Mouse (Mus musculus): ENCODE data around the gene P2rx2. TPM values are rescaled to one million over a fixed set of nuclear protein-coding genes. Genes with fewer than 3 reads are reported as not detected.

The P2rx2 gene
- polyA plus RNA-seq, 1 experiment from 2014 or later = not detected

GRCm38 (mm10) chr5:110347006-110347405 lies 4.0 kb upstream of the P2rx2 start:
- WGBS (ENCODE audit: insufficient replicate concordance) = 45% methylated on average over 8 of the region's 8 CpGs

DNA sequence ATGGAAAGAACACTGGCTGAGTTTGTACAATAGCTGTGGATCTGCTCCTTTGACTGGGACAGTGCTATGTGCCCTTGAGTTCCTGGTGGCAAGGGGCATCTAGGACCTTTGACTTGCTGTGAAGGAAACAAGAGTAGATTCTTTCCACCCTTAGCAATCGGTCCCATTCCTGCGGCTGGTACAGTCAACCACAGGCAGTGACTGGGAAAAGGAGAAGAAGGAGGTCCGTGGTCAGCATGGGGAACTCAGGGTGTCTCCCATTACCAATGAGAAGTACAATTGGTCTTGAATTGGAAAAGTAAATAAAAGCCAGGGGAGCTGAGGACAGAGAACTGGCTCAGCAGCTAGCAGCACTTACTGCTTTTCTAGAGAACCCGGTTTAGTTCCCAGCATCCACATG lies 2.5 kb upstream of the P2rx2 start:
- no peak overlapping the region for H3K4me2 ChIP-seq (ENCODE audit: low read depth, low read length)
- ATAC-seq (ENCODE audit: low read depth) = no peak
- peaks cover 25% of the 10 kb centered on the region for H3K27me3 ChIP-seq (ENCODE audit: control insufficient read depth, insufficient read depth, low read depth, low read length)
- 36% methylated on average over 4 of the region's 4 CpGs for WGBS (ENCODE audit: insufficient replicate concordance)
- H3K4me3 ChIP-seq (ENCODE audit: low read depth, low read length) = no peak overlapping the region
- no peaks in the 10 kb centered on the region for H3K36me3 ChIP-seq (ENCODE audit: control insufficient read depth, insufficient read depth)
- H3K9ac ChIP-seq (ENCODE audit: low read depth, low read length) = no peak overlapping the region
- no peaks in the 10 kb centered on the region for H3K9me3 ChIP-seq (replicated peaks; ENCODE audit: control insufficient read depth, low read length)
- H3K4me1 ChIP-seq (ENCODE audit: control insufficient read depth, low read depth, low read length) = no peaks in the 10 kb centered on the region; the same call in 1 of the 2 replicates
- H3K27ac ChIP-seq (ENCODE audit: low read length) = no peak overlapping the region

More at GRCm38 (mm10) chr5:110347006-110347405, 4.0 kb upstream of the P2rx2 start:
- no peaks in the 10 kb centered on the region for H3K9me3 ChIP-seq (replicated peaks; ENCODE audit: control insufficient read depth, low read length)
- no peak for ATAC-seq (ENCODE audit: low read depth)
- no peak overlapping the region for H3K4me2 ChIP-seq (ENCODE audit: low read depth, low read length)
- no peak overlapping the region for H3K4me3 ChIP-seq (ENCODE audit: low read depth, low read length)
- no peaks in the 10 kb centered on the region for H3K36me3 ChIP-seq (ENCODE audit: control insufficient read depth, insufficient read depth)
- H3K27me3 ChIP-seq (ENCODE audit: control insufficient read depth, insufficient read depth, low read depth, low read length) = peaks cover 19% of the 10 kb centered on the region
- H3K4me1 ChIP-seq (ENCODE audit: control insufficient read depth, low read depth, low read length) = no peaks in the 10 kb centered on the region; the same call in 1 of the 2 replicates
- no peak overlapping the region for H3K27ac ChIP-seq (ENCODE audit: low read length)
- H3K9ac ChIP-seq (ENCODE audit: low read depth, low read length) = no peak overlapping the region

- Histone ChIP-seq H3K4me3 (ENCODE audit: low read depth, low read length) (no peak within 1 kb of the TSS), H3K9ac (ENCODE audit: low read depth, low read length) (no peak within 1 kb of the TSS), H3K36me3 (ENCODE audit: control insufficient read depth, insufficient read depth) (no peaks in the 10 kb centered on the region), H3K4me1 (ENCODE audit: control insufficient read depth, low read depth, low read length) (no peaks in the 10 kb centered on the region; the same call in 1 of the 2 replicates), H3K4me2 (ENCODE audit: low read depth, low read length) (no peak within 1 kb of the TSS), H3K27me3 (ENCODE audit: control insufficient read depth, insufficient read depth, low read depth, low read length) (peaks cover 25% of the 10 kb centered on the region), H3K9me3 (replicated peaks; ENCODE audit: control insufficient read depth, low read length) (no peaks in the 10 kb centered on the region), H3K27ac (ENCODE audit: low read length) (no peak within 1 kb of the TSS)
- no peak for ATAC-seq (ENCODE audit: low read depth)
- WGBS (ENCODE audit: insufficient replicate concordance) = 60% methylated on average over 4 of the region's 4 CpGs
Measured at GRCm38 (mm10) chr5:110344524-110344923, 1.5 kb upstream of the P2rx2 start, which contains the start of gene Lrcol1. Gene Lrcol1 (plus strand): TSS chr5:110344730.

GRCm38 (mm10) chr5:110338792-110339191 lies 4.2 kb downstream of the P2rx2 start:
- no peak overlapping the region for H3K4me2 ChIP-seq (ENCODE audit: low read depth, low read length)
- H3K4me3 ChIP-seq (ENCODE audit: low read depth, low read length) = no peak overlapping the region
- 83% methylated on average over 2 of the region's 2 CpGs for WGBS (ENCODE audit: insufficient replicate concordance)
- peaks cover 28% of the 10 kb centered on the region for H3K36me3 ChIP-seq (ENCODE audit: control insufficient read depth, insufficient read depth)
- H3K9me3 ChIP-seq (replicated peaks; ENCODE audit: control insufficient read depth, low read length) = no peaks in the 10 kb centered on the region
- no peak for ATAC-seq (ENCODE audit: low read depth)
- H3K27me3 ChIP-seq (ENCODE audit: control insufficient read depth, insufficient read depth, low read depth, low read length) = peaks cover 23% of the 10 kb centered on the region
- no peak overlapping the region for H3K9ac ChIP-seq (ENCODE audit: low read depth, low read length)
- H3K4me1 ChIP-seq (ENCODE audit: control insufficient read depth, low read depth, low read length) = no peaks in the 10 kb centered on the region; the same call in 1 of the 2 replicates
- no peak overlapping the region for H3K27ac ChIP-seq (ENCODE audit: low read length)

- Histone ChIP-seq H3K4me2 (ENCODE audit: low read depth, low read length) (no peak overlapping the region), H3K9me3 (replicated peaks; ENCODE audit: control insufficient read depth, low read length) (no peaks in the 10 kb centered on the region), H3K27me3 (ENCODE audit: control insufficient read depth, insufficient read depth, low read depth, low read length) (no peaks in the 10 kb centered on the region), H3K9ac (ENCODE audit: low read depth, low read length) (no peak overlapping the region), H3K4me3 (ENCODE audit: low read depth, low read length) (no peak overlapping the region), H3K27ac (ENCODE audit: low read length) (no peak overlapping the region), H3K4me1 (ENCODE audit: control insufficient read depth, low read depth, low read length) (no peaks in the 10 kb centered on the region), H3K36me3 (ENCODE audit: control insufficient read depth, insufficient read depth) (peaks cover 60% of the 10 kb centered on the region)
- ATAC-seq (ENCODE audit: low read depth) = no peak
- 54% methylated on average over 3 of the region's 3 CpGs for WGBS (ENCODE audit: insufficient replicate concordance)
Measured at GRCm38 (mm10) chr5:110330508-110330907, 12.5 kb downstream of the P2rx2 start.

- H3K36me3 ChIP-seq (ENCODE audit: control insufficient read depth, insufficient read depth) = peaks cover 42% of the 10 kb centered on the region
- no peak overlapping the region for H3K4me3 ChIP-seq (ENCODE audit: low read depth, low read length)
- no peak for ATAC-seq (ENCODE audit: low read depth)
- H3K4me2 ChIP-seq (ENCODE audit: low read depth, low read length) = no peak overlapping the region
- no peak overlapping the region for H3K27ac ChIP-seq (ENCODE audit: low read length)
- H3K9ac ChIP-seq (ENCODE audit: low read depth, low read length) = no peak overlapping the region
- no peaks in the 10 kb centered on the region for H3K27me3 ChIP-seq (ENCODE audit: control insufficient read depth, insufficient read depth, low read depth, low read length)
- no peaks in the 10 kb centered on the region for H3K4me1 ChIP-seq (ENCODE audit: control insufficient read depth, low read depth, low read length)
- no peaks in the 10 kb centered on the region for H3K9me3 ChIP-seq (replicated peaks; ENCODE audit: control insufficient read depth, low read length)
- 72% methylated on average over 3 of the region's 3 CpGs for WGBS (ENCODE audit: insufficient replicate concordance)
Measured at GRCm38 (mm10) chr5:110313127-110313526, 29.9 kb downstream of the P2rx2 start.

DNA sequence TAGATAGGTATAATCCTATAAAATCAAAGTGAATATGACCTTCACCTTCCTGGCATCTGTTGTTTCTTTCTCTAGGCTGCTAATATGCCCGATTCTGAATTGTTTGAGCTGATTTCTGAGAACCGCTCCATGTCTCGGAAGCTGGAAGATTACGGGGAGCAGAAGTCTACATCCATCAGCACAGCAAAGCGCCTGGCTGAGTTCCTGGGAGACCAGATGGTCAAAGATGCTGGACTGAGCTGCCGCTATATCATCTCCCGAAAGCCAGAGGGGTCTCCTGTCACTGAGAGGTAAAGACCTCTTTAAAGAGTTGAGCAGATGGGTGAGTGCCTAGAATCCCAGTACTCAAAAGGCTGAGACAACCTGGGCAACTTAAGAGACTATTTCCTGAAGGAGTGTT lies 34.2 kb downstream of the P2rx2 start:
- H3K27me3 ChIP-seq (ENCODE audit: control insufficient read depth, insufficient read depth, low read depth, low read length) = no peaks in the 10 kb centered on the region
- no peak overlapping the region for H3K4me3 ChIP-seq (ENCODE audit: low read depth, low read length)
- no peak overlapping the region for H3K9ac ChIP-seq (ENCODE audit: low read depth, low read length)
- H3K9me3 ChIP-seq (replicated peaks; ENCODE audit: control insufficient read depth, low read length) = no peaks in the 10 kb centered on the region
- H3K4me1 ChIP-seq (ENCODE audit: control insufficient read depth, low read depth, low read length) = no peaks in the 10 kb centered on the region
- no peak for ATAC-seq (ENCODE audit: low read depth)
- no peak overlapping the region for H3K4me2 ChIP-seq (ENCODE audit: low read depth, low read length)
- H3K36me3 ChIP-seq (ENCODE audit: control insufficient read depth, insufficient read depth) = peaks cover 64% of the 10 kb centered on the region
- 77% methylated on average over 7 of the region's 7 CpGs for WGBS (ENCODE audit: insufficient replicate concordance)
- H3K27ac ChIP-seq (ENCODE audit: low read length) = no peak overlapping the region

DNA sequence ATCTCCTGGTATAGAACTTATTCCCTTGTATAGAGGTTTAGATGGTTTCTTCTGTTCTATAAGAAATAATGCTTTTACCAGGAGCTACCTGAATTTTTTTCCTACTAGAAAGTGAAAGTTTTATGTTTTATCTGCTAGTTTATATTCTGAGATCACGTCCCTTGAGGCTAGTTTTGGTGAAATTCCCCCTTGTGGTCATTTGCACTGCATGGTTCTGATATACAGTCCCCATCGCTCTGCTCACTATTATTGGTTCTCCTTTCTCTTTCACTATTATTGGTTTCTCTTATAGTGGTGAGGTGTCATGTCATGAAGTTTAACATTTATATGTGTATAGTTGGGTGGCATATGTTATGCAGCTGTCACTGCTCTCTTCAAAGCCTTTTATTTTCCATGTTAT lies 42.4 kb downstream of the P2rx2 start:
- H3K4me1 ChIP-seq (ENCODE audit: control insufficient read depth, low read depth, low read length) = no peaks in the 10 kb centered on the region
- H3K27ac ChIP-seq (ENCODE audit: low read length) = no peak overlapping the region
- H3K4me3 ChIP-seq (ENCODE audit: low read depth, low read length) = no peak overlapping the region
- no peak for ATAC-seq (ENCODE audit: low read depth)
- no peaks in the 10 kb centered on the region for H3K9me3 ChIP-seq (replicated peaks; ENCODE audit: control insufficient read depth, low read length)
- peaks cover 71% of the 10 kb centered on the region for H3K36me3 ChIP-seq (ENCODE audit: control insufficient read depth, insufficient read depth)
- H3K27me3 ChIP-seq (ENCODE audit: control insufficient read depth, insufficient read depth, low read depth, low read length) = no peaks in the 10 kb centered on the region
- 83% methylated on average over 2 of the region's 2 CpGs for WGBS (ENCODE audit: insufficient replicate concordance)
- no peak overlapping the region for H3K4me2 ChIP-seq (ENCODE audit: low read depth, low read length)
- H3K9ac ChIP-seq (ENCODE audit: low read depth, low read length) = no peak overlapping the region

- Histone ChIP-seq H3K27ac (ENCODE audit: low read length) (no peak overlapping the region), H3K27me3 (ENCODE audit: control insufficient read depth, insufficient read depth, low read depth, low read length) (no peaks in the 10 kb centered on the region), H3K9ac (ENCODE audit: low read depth, low read length) (no peak overlapping the region), H3K4me1 (ENCODE audit: control insufficient read depth, low read depth, low read length) (peaks cover 2% of the 10 kb centered on the region; the same call in 1 of the 2 replicates), H3K9me3 (replicated peaks; ENCODE audit: control insufficient read depth, low read length) (no peaks in the 10 kb centered on the region), H3K4me2 (ENCODE audit: low read depth, low read length) (no peak overlapping the region), H3K4me3 (ENCODE audit: low read depth, low read length) (no peak overlapping the region), H3K36me3 (ENCODE audit: control insufficient read depth, insufficient read depth) (peaks cover 62% of the 10 kb centered on the region)
- ATAC-seq (ENCODE audit: low read depth) = no peak
- WGBS (ENCODE audit: insufficient replicate concordance) = 82% methylated on average over 1 of the region's 1 CpGs
Measured at GRCm38 (mm10) chr5:110296637-110297036, 46.4 kb downstream of the P2rx2 start.

Measured in liver, embryonic 16.5 days (tissue).